Mouse (Mus musculus): ENCODE measurements around the gene Bmp8a.

DNA sequence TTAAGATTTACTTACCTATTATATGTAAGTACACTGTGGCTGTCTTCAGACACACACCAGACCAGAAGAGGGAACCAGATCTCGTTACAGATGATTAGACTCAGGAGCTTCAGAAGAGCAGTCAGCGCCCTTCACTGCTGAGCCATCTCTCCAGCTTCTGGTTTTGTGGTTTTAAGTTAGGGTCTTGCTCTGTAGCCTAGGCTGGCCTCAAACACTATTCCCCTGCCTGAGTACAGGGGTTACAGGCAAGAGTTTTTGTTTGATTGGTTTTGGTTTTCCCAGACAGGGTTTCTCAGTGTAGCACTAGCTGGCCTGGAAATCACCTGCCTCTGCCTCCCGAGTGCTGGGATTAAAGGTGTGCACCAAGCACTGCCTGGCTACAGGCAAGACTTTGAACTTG lies 50.7 kb downstream of the Bmp8a start:
- no peak for TF ChIP-seq CTCF (IDR thresholded peaks at IDR 0.05; ENCODE audit: borderline replicate concordance, control insufficient read depth, extremely low read depth, insufficient read depth, low read length, poor library complexity)
- TF ChIP-seq POLR2A (IDR thresholded peaks at IDR 0.05; ENCODE audit: control insufficient read depth, extremely low read depth, insufficient read depth, low read length, poor library complexity), result no peak
